Mouse (Mus musculus): ENCODE data around the gene Gigyf2.

DNA sequence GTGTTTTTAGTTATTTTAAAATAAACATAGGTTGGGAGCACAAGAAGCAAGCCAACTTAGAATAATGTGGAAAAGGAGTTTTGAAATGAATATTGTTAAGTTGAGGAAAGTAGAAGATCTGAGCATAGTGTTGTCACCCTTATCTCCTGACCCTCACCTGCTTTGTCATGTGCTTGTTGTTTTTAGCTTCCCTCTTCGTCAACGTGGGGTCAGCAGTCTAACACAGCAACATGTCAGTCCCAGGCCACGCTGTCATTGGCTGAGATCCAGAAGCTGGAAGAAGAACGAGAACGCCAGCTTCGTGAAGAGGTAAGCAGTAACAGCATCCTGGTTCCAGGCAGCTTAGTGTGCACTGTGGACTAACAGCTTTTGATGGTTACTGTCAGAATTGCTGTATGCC lies 109.8 kb downstream of the Gigyf2 start:
- TF ChIP-seq CTCF (IDR thresholded peaks at IDR 0.05; ENCODE audit: low read depth, low read length), result no peak
- no peak for TF ChIP-seq TAL1 (conservative IDR thresholded peaks at IDR 0.05; ENCODE audit: low read depth, low read length)
